Mouse (Mus musculus) neural tube, postnatal 0 days (tissue): ENCODE data around the gene Adh7. TPM values are rescaled to one million over a fixed set of nuclear protein-coding genes. Genes with fewer than 3 reads are reported as not detected.

ENCODE experiments used
- polyA plus RNA-seq: library from polyadenylated mRNA; unstranded; fragments of >200 nt; fragmentation: Nextera tagmentation; extraction: Ambion mirVana; gene quantifications from 2 replicates; pipeline ENCODE4 v1.2.1, GENCODE M21; 2015

Gene Adh7
- polyA plus RNA-seq: 0.63 and 0.76 TPM in 2 replicates

GRCm38 (mm10) chr3:138217631-138218264 lies at the start of gene Adh7:
Gene Adh7, plus strand, starts transcription at chr3:138217760.

GRCm38 (mm10) chr3:138193683-138194302 lies 23.8 kb upstream of the Adh7 start, which contains the start of gene 4930579F01Rik:
Gene 4930579F01Rik, minus strand, starts transcription at chr3:138193825.

GRCm38 (mm10) chr3:138260721-138261669 lies 43.4 kb downstream of the Adh7 start, which contains the start of gene Adh1:
Gene Adh1, plus strand, starts transcription at chr3:138260991.

Other genes starting within 250 kb of the Adh7 start
- gene Dapp1, start 236.2 kb upstream of the Adh7 start, polyA plus RNA-seq: 3.9 and 4.1 TPM in 2 replicates
- 0.05 and 0.24 TPM in 2 replicates for gene 1110002E22Rik, start 152.7 kb upstream of the Adh7 start, polyA plus RNA-seq
- 0.14 and 0.22 TPM in 2 replicates for gene Gm5105, start 150.4 kb upstream of the Adh7 start, polyA plus RNA-seq
- 9.3 and 9.8 TPM in 2 replicates for gene Trmt10a, start 74.3 kb upstream of the Adh7 start, polyA plus RNA-seq
- gene Mttp, start 72.8 kb upstream of the Adh7 start, polyA plus RNA-seq: 7.3 and 7.8 TPM in 2 replicates
- not detected in 2 replicates for gene 4930579F01Rik, start 23.9 kb upstream of the Adh7 start, polyA plus RNA-seq
- 18.4 and 20.4 TPM in 2 replicates for gene Adh1, start 43.2 kb downstream of the Adh7 start, polyA plus RNA-seq
- not detected in 2 replicates for gene Adh6a, start 95.5 kb downstream of the Adh7 start, polyA plus RNA-seq
- gene Adh6b, start 124.0 kb downstream of the Adh7 start, polyA plus RNA-seq: 0.23 and 0.78 TPM in 2 replicates
- gene Adh4, start 197.7 kb downstream of the Adh7 start, polyA plus RNA-seq: not detected in 2 replicates
- 163 and 165 TPM in 2 replicates for gene Adh5, start 225.3 kb downstream of the Adh7 start, polyA plus RNA-seq